Mouse (Mus musculus): Measurements from ENCODE around the gene Atg4c. TPM values are rescaled to one million over a fixed set of nuclear protein-coding genes. Genes with fewer than 3 reads are reported as not detected.

Gene Atg4c
- total and polyA plus RNA-seq, 3 experiments = 1.2 to 2.3 TPM; not detected in 1

GRCm38 (mm10) chr4:99281711-99282110 lies 88.0 kb downstream of the Atg4c start:
- Histone ChIP-seq H3K9me3 (replicated peaks; ENCODE audit: insufficient read depth, low read length) (no peaks in the 10 kb centered on the region), H3K36me3 (ENCODE audit: control insufficient read depth in 1 of 2, insufficient read depth in 2 of 2, low read length in 2 of 2) (no peaks in the 10 kb centered on the region), H3K79me2 (ENCODE audit: control insufficient read depth, insufficient read depth, low read length, poor library complexity) (no peaks in the 10 kb centered on the region), H3K4me3 (ENCODE audit: control insufficient read depth in 1 of 2, insufficient read depth in 1 of 2, low read depth in 2 of 2, low read length in 2 of 2) (no peak overlapping the region), H3K27ac (ENCODE audit: control insufficient read depth, low read depth, low read length) (no peak overlapping the region), H3K9ac (ENCODE audit: control insufficient read depth, low read depth, low read length, poor library complexity, severe bottlenecking) (no peak overlapping the region), H3K4me1 (ENCODE audit: control insufficient read depth in 1 of 2, insufficient read depth in 2 of 2, low read length in 2 of 2) (no peaks in the 10 kb centered on the region), H3K27me3 (ENCODE audit: control insufficient read depth in 1 of 2, insufficient read depth in 2 of 2, low read length in 2 of 2) (no peaks in the 10 kb centered on the region)
- no peak for DNase-seq (ENCODE audit: low read depth, low spot score)
- TF ChIP-seq MAX (IDR thresholded peaks at IDR 0.05; ENCODE audit: low read length) (no peak), USF1 (IDR thresholded peaks at IDR 0.05; ENCODE audit: low read depth, low read length) (no peak), MYC (IDR thresholded peaks at IDR 0.05; ENCODE audit: low read depth, low read length) (no peak), MXI1 (IDR thresholded peaks at IDR 0.05; ENCODE audit: low read depth, low read length) (no peak), SIN3A (IDR thresholded peaks at IDR 0.05; ENCODE audit: low read length) (no peak)

GRCm38 (mm10) chr4:99289286-99289685 lies 95.6 kb downstream of the Atg4c start:
- H3K9ac ChIP-seq (ENCODE audit: control insufficient read depth, low read depth, low read length, poor library complexity, severe bottlenecking) = no peak overlapping the region
- H3K4me1 ChIP-seq (ENCODE audit: control insufficient read depth in 1 of 2, insufficient read depth in 2 of 2, low read length in 2 of 2) = no peaks in the 10 kb centered on the region
- no peak overlapping the region for H3K4me3 ChIP-seq (ENCODE audit: control insufficient read depth in 1 of 2, insufficient read depth in 1 of 2, low read depth in 2 of 2, low read length in 2 of 2)
- H3K79me2 ChIP-seq (ENCODE audit: control insufficient read depth, insufficient read depth, low read length, poor library complexity) = no peaks in the 10 kb centered on the region
- peaks cover 0 to 3% of the 10 kb centered on the region in 2 experiments; a peak in 1 of 4 replicates for H3K27me3 ChIP-seq (ENCODE audit: control insufficient read depth in 1 of 2, insufficient read depth in 2 of 2, low read length in 2 of 2)
- H3K27ac ChIP-seq (ENCODE audit: control insufficient read depth, low read depth, low read length) = no peak overlapping the region
- no peaks in the 10 kb centered on the region for H3K9me3 ChIP-seq (replicated peaks; ENCODE audit: insufficient read depth, low read length)
- TF ChIP-seq GATA1 (IDR thresholded peaks at IDR 0.05; ENCODE audit: low read depth, low read length) (no peak), CHD2 (IDR thresholded peaks at IDR 0.05; ENCODE audit: low read length) (no peak)
- DNase-seq (ENCODE audit: low read depth, low spot score) = no peak
- no peaks in the 10 kb centered on the region for H3K36me3 ChIP-seq (ENCODE audit: control insufficient read depth in 1 of 2, insufficient read depth in 2 of 2, low read length in 2 of 2)

GRCm38 (mm10) chr4:99298676-99299075 lies 104.9 kb downstream of the Atg4c start:
- DNase-seq (ENCODE audit: low read depth, low spot score) = peak; percentile 54

More at GRCm38 (mm10) chr4:99298676-99299075, 104.9 kb downstream of the Atg4c start:
- no peak overlapping the region for H3K4me3 ChIP-seq (ENCODE audit: control insufficient read depth in 1 of 2, insufficient read depth in 1 of 2, low read depth in 2 of 2, low read length in 2 of 2)
- H3K27ac ChIP-seq (ENCODE audit: control insufficient read depth, low read depth, low read length) = no peak overlapping the region
- H3K79me2 ChIP-seq (ENCODE audit: control insufficient read depth, insufficient read depth, low read length, poor library complexity) = no peaks in the 10 kb centered on the region
- TF ChIP-seq NELFE (IDR thresholded peaks at IDR 0.05; ENCODE audit: low read depth, low read length) (no peak), SMC3 (IDR thresholded peaks at IDR 0.05; ENCODE audit: low read depth, low read length) (peak; percentile 83), CTCF (IDR thresholded peaks at IDR 0.05 in 2 of 3, conservative IDR thresholded peaks at IDR 0.05 in 1 of 3; ENCODE audit: control insufficient read depth in 1 of 3, insufficient read depth in 1 of 3, low read depth in 2 of 3, low read length in 3 of 3, poor library complexity in 1 of 3, severe bottlenecking in 1 of 3) (peak; percentile 79 to 89 (median 80)), RCOR1 (IDR thresholded peaks at IDR 0.05; ENCODE audit: low read depth, low read length) (no peak), ZNF384 (IDR thresholded peaks at IDR 0.05; ENCODE audit: low read depth, low read length) (no peak), KAT2A (conservative IDR thresholded peaks at IDR 0.05; ENCODE audit: low read depth, low read length) (no peak), HCFC1 (IDR thresholded peaks at IDR 0.05; ENCODE audit: low read depth, low read length) (no peak), RAD21 (IDR thresholded peaks at IDR 0.05; ENCODE audit: low read depth, low read length) (peak; percentile 66), TBP (IDR thresholded peaks at IDR 0.05; ENCODE audit: low read depth, low read length) (no peak), ZC3H11A (IDR thresholded peaks at IDR 0.05; ENCODE audit: low read depth, low read length) (peak; percentile 58)
- no peaks in the 10 kb centered on the region for H3K4me1 ChIP-seq (ENCODE audit: control insufficient read depth in 1 of 2, insufficient read depth in 2 of 2, low read length in 2 of 2)
- no peaks in the 10 kb centered on the region for H3K9me3 ChIP-seq (replicated peaks; ENCODE audit: insufficient read depth, low read length)
- no peaks in the 10 kb centered on the region for H3K27me3 ChIP-seq (ENCODE audit: control insufficient read depth in 1 of 2, insufficient read depth in 2 of 2, low read length in 2 of 2)
- H3K9ac ChIP-seq (ENCODE audit: control insufficient read depth, low read depth, low read length, poor library complexity, severe bottlenecking) = no peak overlapping the region
- H3K36me3 ChIP-seq (ENCODE audit: control insufficient read depth in 1 of 2, insufficient read depth in 2 of 2, low read length in 2 of 2) = no peaks in the 10 kb centered on the region
